Mouse (Mus musculus) heart, adult 2 months (tissue): ENCODE data around the gene Naa80.

Source experiments
- CTCF ChIP-seq: fragments of 200-600 bp; IDR thresholded peaks from 2 replicates; pipeline ENCODE4 v1.8.1; 2022; ENCODE audit warnings: antibody characterized with exemption, mild to moderate bottlenecking, moderate library complexity
- EP300 ChIP-seq: fragments of 200-500 bp; IDR thresholded peaks from 2 replicates; pipeline ENCODE4 v1.6.1; 2011; ENCODE audit warnings: low read depth, low read length, control low read depth; ENCODE audit not compliant: insufficient read depth
- POLR2A ChIP-seq: fragments of 200-500 bp; IDR thresholded peaks from 2 replicates; pipeline ENCODE4 v1.6.1; 2011; ENCODE audit warnings: mild to moderate bottlenecking, low read depth, low read length, control low read depth; ENCODE audit not compliant: insufficient read depth

GRCm38 (mm10) chr9:107631311-107631826 lies 52.7 kb downstream of the Naa80 start:
- TF ChIP-seq CTCF (no peak), POLR2A (no peak), EP300 (no peak)
